Mouse (Mus musculus): ENCODE data around the gene Accs.

Accs gene

DNA sequence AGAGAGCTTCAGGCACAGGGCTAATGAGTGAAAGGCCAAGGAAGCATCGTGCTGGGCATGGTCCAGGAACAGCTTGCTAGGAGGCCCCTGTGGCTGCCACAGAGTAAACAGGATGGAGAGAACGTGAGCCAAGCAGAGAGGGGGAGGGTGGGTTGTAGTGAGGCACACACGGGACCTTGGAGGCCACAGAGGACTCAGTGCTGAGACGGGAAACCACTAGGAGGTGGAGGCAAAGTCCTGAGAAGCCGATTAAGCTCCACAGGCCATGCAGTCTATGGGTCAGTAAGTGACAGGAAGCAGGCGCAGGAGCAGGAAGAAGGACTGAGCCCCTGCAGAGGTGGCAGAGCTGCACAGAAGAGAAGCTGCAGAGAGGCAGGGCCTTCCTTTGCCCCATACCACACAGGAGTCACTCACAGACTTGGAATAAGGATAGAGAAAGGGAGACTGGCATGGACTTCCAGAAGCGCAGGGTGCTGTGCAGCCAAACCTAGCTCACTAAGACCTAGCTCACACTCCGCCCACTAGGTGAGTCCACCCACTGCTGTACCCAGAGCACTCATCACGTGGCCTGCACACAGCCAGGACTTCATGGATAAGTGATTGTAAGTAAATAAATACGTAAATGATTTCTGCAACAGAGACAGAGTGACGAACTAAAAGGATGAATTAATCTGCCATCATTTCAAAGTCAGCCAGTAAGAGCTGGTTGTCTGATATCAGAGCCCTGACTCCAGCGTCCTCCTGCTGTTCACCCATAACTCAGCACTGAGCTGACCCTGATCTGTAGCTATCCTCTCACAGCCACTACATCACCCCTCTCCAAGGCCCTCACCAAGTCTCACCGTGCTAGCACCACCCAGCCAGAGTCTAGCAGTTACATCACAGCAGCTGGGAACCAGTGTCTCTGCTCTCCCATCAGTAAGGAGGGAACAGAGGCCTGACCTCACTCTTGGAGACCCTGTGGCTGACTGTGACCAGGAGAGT lies 57.9 kb downstream of the Accs start:
- peak; percentile 59 to 74 for DNase-seq

DNA sequence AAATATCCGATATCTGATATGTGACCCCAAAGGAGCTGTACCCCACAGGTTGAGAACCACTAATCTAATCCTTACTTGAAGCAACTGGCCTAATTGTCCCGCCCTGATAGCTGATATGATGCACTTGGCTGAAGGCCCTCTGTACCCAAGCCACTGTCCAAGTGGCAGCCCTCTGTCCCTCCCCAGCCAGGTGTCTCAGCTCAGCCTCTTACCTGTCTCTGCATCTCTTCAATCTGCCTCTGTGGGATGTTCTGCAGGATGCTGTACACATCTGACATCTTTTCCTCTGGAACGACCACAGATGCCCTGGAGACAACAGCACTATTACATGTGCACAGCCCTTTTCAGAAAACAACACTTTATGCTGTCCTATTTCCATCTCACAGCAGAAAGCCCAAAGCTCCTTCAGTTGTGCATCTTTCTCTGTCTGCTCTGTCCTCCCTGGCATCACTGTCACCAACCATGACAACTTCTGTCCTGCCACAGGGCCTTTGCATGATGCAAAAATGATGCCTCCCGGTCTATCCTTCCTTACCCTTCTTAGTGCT lies 58.9 kb downstream of the Accs start:
- DNase-seq, result no peak

DNA sequence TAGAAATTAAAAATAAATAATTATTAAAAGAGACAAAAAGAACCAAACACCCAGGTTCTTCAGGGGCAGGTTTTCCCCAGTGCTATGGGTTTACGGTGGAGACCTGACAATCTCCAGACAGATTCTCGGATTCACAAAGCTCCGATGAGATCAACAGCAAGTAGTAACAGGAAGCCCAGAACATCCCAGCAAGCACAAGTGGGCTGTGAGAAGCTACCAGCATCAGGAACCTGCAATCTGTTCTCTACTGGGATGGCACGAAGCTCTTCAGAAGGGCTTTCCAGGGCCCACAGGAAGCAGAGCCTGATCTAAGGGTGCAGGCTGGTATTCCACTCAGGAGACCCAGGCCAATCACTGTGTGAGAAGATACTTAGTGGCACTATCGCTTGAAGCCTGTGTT lies 61.2 kb downstream of the Accs start:
- no peak for DNase-seq

DNA sequence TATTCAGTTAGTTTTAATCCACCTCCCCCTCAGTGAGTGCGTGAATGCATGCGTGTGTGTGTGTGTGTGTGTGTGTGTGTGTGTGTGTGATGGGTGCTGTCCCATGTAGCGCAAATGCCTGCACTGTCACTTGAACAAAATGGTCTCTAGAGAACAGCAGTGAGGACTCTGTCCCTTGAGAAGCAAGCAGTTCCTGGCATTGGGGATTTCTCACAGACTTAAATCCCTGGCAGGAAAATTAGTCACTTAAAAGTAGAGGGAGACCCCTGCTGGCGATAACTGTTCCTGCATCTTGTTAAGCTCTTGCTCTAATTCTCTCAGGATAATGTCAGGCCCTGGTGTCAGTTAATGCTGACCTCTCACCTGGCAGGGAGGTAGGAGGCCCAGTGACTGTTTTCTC lies 63.6 kb downstream of the Accs start:
- peak; percentile 87 to 89 for DNase-seq

DNA sequence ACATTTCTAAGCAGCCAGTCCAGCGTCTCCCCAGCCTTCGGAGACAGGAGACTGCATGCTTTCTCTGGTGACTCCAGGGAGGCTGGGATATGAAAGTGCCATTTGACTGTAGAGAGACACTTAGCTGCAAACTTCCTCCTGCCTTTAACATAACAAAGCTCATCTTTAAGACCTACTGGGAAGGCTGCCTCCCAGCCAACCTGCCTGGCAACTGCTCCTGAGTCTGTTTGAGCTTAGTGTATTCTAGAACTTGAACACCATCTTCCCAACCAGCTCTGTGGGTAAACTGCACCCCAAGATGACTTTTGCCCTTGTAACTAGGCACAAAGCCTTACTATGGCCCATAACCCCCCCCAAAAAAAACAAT lies 64.3 kb downstream of the Accs start:
- no peak for DNase-seq

DNA sequence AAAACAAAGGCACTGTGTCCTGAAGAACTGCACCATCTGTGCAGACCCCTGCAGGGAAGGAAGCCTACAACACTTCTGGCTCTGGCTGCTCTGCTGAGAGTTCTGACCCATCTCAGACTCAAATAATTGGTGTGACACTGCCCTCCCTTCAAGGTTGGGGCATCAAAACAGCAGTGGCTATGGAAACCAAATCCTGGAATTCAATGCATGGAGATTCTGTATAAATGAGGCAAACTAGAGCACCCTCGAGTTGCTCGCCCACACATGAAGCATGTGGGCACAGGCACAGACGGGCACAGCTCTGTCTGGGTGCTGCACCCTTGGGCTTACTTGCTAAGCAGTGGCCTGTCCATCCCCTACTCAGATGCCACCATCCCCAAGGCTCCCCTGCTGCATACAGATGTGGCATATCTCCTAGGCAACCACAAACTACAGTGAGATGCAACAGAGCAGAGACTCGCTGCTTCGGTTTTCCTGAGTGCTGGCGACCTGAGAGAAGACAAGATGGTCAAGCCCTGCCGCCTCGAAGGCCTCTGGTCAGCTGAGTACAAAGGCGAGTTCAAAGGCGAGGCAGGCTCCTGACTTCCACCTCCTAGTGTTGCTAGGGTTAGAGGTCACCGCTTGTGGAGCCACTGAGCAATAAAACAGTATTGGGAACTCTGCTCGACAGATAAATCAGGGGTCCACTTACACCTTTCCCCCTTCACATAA lies 64.9 kb downstream of the Accs start:
- no peak for DNase-seq

DNA sequence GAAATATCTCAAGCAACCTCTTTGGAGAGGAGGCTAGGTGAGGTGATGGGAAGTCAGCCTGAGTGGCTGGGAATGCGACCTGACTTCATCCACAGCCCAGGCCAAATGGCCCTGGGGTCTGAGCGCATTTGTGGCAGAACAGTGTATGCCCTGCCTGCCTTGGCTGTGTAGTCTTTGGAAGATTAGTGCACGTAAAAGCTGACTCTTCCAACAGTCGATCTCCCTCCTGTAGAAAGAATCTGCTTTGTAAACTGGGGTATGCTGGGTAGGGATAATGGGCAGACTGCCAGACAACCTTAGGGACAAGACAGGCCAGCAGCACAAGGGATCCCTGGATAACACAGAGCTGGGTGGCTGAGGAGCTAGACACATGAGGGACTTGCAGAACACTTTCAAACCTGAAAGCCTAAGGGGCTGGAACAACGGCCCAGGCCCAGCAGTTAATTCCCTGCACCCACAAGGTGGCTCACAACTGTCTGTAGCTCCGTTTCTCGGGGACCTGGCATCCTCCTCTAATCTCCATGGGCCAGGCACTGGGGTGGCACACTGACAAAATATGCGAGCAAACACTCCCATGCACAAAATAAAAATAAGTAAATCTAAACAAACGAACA lies 65.7 kb downstream of the Accs start:
- DNase-seq, result no peak

Measured in kidney, postnatal 4 days (tissue).